Mouse (Mus musculus) spleen, postnatal 14 days (tissue): ENCODE measurements around the gene Tmem88b.
A peak's percentile ranks its signal among the peaks of the same experiment; 100 is the strongest.

Experiments used
- DNase-seq, 2 experiments: peaks; one replicate each; pipeline ENCODE4 v3.0.0; 2021 to 2022; ENCODE audit warnings: low spot score in 2 of 2

Gene Tmem88b

GRCm38 (mm10) chr4:155785819-155786218 lies at the start of gene Tmem88b:
TSS of gene Tmem88b (minus strand) at chr4:155785874.
- DNase-seq: no peak

GRCm38 (mm10) chr4:155833836-155834235 lies 48.2 kb upstream of the Tmem88b start:
- peak in 1 of 2 experiments; percentile 60 for DNase-seq

GRCm38 (mm10) chr4:155833234-155833633 lies 47.6 kb upstream of the Tmem88b start:
- DNase-seq: no peak

- no peak for DNase-seq
Observed at GRCm38 (mm10) chr4:155832321-155832720, 46.6 kb upstream of the Tmem88b start.

- no peak for DNase-seq
Observed at GRCm38 (mm10) chr4:155831831-155832230, 46.2 kb upstream of the Tmem88b start.

- peak; percentile 94 to 97 for DNase-seq
Observed at GRCm38 (mm10) chr4:155831205-155831766, 45.6 kb upstream of the Tmem88b start, which contains the start of gene Aurkaip1. TSS of gene Aurkaip1 (plus strand) at chr4:155831272.

GRCm38 (mm10) chr4:155830596-155830995 lies 44.9 kb upstream of the Tmem88b start:
- DNase-seq: no peak

- DNase-seq: no peak
Observed at GRCm38 (mm10) chr4:155829866-155830265, 44.2 kb upstream of the Tmem88b start.

GRCm38 (mm10) chr4:155823443-155823842 lies 37.8 kb upstream of the Tmem88b start:
- no peak for DNase-seq

GRCm38 (mm10) chr4:155821025-155821424 lies 35.4 kb upstream of the Tmem88b start:
- no peak for DNase-seq

- no peak for DNase-seq
Observed at GRCm38 (mm10) chr4:155817533-155817932, 31.9 kb upstream of the Tmem88b start.

- no peak for DNase-seq
Observed at GRCm38 (mm10) chr4:155812665-155813181, 27.0 kb upstream of the Tmem88b start.

- DNase-seq: peak; percentile 82 to 90
Observed at GRCm38 (mm10) chr4:155811929-155812664, 26.4 kb upstream of the Tmem88b start, which contains the start of gene Ccnl2. TSS of gene Ccnl2 (plus strand) at chr4:155812489.

GRCm38 (mm10) chr4:155807841-155808240 lies 22.2 kb upstream of the Tmem88b start:
- no peak for DNase-seq

- DNase-seq: peak; percentile 94 to 96
Observed at GRCm38 (mm10) chr4:155803340-155804041, 17.8 kb upstream of the Tmem88b start.

GRCm38 (mm10) chr4:155802741-155803339 lies 17.2 kb upstream of the Tmem88b start, which contains the start of gene Mrpl20:
TSS of gene Mrpl20 (plus strand) at chr4:155802878.
- DNase-seq: no peak

GRCm38 (mm10) chr4:155802075-155802474 lies 16.4 kb upstream of the Tmem88b start:
- DNase-seq: no peak

- DNase-seq: no peak
Observed at GRCm38 (mm10) chr4:155793730-155794129, 8.1 kb upstream of the Tmem88b start.

GRCm38 (mm10) chr4:155791240-155791933 lies 5.7 kb upstream of the Tmem88b start:
- DNase-seq: no peak

GRCm38 (mm10) chr4:155790650-155791161 lies 5.0 kb upstream of the Tmem88b start:
- DNase-seq: no peak

- no peak for DNase-seq
Observed at GRCm38 (mm10) chr4:155790021-155790489, 4.4 kb upstream of the Tmem88b start, which contains the start of gene Ankrd65. TSS of gene Ankrd65 (plus strand) at chr4:155790439.
